Mouse (Mus musculus) urinary bladder, postnatal 10 days (tissue): ENCODE data around the gene Tctn1.

Experiments used
- DNase-seq: peaks from one replicate; pipeline ENCODE4 v3.0.0; 2022; ENCODE audit warnings: low spot score

The Tctn1 gene

DNA sequence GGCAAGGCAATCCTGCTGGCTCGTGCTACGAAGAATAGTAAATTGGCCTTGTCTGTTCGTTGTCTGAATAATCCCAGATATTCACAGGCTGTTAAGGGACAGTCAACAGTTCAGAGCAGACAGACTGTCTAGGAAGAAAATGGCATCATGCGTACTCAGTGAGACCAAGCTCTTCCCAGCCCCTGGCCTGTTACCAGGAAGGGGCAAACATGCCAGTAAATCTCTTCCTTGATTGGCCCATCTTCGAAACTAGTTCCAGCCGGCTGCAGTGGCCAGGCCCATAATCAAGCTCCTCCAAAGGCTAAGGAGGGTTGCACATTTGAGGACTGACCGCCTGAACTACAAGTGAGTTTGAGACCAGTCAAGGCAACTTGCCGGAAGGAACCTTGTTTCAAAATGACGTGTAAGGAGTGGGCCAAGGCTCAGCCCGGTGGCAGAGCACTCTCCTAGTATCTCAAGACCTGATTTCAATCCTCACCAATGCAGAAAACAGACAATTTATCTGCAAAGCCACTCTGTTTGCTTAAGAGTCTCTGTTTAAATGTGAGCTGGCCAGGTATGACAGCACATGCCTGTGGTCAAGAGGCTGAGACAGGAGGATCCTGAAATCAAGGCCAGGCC is 17.6 kb downstream of the Tctn1 start:
- DNase-seq, result no peak

GRCm38 (mm10) chr5:122245186-122245585 is 19.1 kb downstream of the Tctn1 start:
- DNase-seq, result no peak

DNA sequence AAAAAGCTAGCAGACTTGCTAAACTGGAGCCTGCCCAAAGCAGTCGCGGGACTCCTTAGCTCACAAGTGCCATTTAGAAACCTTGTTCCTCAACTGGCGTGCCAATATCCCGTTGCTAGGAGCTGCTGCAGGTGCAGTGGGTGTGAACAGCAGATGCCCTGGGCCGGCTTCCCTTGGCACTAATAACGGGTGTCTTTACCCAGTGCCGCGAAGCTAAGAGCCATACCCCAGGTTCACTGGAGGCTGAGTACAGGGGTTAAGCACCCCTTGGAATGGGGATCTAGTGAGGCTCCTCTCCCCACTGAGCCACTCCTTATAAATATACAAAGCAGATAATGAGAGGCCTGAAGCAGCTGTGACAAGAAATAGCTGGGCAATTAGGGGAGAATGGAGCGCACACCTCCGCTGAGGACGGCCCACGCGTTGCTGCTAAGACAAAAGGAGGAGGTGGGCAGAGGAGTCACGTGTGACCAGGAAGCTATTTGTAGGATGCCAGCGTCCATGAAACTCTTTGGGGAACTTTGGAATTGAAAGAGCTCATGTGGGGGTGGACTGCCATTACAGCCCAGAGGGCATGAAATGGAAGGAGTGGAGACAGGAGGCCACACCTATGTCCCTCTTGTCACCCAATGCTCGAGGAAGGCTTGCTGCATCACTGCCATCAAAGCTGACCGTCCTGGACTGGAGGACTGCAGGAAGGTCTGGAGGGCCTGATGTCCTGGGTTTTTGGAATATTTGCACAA is 20.3 kb downstream of the Tctn1 start:
- no peak for DNase-seq

DNA sequence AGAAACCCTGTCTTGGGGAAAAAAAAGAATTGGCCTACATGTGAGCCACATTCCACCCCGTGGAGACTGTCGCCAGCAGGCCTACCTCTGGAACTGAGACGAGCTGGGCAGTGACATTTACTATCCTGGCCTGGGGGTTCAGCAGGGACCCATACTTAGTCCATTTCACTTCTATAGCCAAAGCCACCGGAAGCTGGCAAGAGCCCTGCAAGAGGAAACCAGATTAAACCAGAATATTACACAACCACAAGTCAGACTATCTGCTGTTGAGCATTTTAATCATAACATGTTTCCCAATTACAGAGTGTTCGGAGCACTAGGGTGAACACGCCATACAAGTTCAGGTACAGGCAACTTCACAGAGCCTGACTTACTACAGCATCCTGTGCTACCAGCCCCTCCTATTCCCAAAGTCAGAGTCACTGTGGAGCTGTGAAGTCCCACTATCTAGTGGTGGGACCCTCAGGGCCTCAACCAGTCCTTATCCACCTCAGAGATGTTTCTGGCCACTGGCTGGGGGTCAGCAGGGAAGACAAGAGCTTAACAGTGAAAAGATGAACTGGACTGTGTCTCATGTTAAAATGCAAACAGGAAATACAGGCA is 21.6 kb downstream of the Tctn1 start:
- DNase-seq, result no peak

- DNase-seq, result no peak
These were observed 23.3 kb downstream of the Tctn1 start for GRCm38 (mm10) chr5:122240989-122241388.

GRCm38 (mm10) chr5:122240521-122240920 is 23.7 kb downstream of the Tctn1 start:
- DNase-seq, result no peak

GRCm38 (mm10) chr5:122239618-122240017 is 24.6 kb downstream of the Tctn1 start:
- DNase-seq, result no peak

DNA sequence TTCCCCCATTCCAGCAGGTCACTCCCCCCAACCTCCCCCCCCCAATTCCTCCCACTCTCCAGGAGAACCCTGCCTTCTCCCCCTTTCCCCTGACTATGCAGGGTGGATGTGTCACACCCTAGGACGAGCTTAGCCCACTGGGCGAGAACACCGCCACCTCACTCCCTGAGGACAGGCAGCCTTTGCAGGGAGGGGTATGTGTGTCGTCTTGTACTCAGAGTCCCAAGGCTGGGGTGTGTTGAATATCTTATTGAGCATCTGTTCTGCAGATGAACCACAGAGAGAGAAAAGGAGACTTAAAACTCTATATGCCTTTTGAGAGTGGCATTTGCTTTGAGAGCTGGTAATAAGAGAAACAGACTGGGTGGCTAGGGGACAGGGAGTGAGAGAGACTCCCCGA is 27.1 kb downstream of the Tctn1 start:
- DNase-seq, result no peak

DNA sequence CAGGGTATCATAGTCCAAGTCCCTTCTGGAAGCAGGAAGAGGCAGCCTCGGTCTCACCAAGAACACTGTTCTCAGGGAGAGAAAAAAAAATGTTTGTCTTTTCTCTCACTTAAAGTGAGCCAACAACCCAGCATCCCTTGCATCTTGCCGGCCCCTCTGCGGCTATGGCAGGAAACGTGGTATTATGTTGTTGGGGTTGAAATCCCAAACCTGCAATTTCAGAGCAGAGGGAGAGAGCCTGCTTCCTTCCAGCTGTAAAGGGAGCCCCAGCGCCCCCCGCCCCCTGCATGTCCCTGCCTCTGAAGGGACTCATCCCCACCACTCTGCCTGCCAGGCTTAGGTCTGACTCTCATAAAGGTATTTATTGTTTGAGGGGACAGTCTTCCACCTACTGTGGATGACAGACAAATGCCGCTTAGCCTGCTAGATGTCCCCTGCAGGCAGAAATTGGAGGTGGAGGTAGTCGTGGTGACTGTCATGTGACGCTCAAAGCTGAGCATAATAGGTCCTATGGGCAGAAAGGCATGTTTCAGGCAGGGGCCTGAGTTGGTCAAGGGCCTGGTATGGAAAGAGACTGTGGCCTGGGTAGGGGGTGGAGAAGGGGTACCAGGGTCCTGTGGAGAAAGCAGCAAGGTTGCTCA is 28.9 kb downstream of the Tctn1 start:
- DNase-seq, result no peak

GRCm38 (mm10) chr5:122234319-122235195 is 29.7 kb downstream of the Tctn1 start:
- no peak for DNase-seq

DNA sequence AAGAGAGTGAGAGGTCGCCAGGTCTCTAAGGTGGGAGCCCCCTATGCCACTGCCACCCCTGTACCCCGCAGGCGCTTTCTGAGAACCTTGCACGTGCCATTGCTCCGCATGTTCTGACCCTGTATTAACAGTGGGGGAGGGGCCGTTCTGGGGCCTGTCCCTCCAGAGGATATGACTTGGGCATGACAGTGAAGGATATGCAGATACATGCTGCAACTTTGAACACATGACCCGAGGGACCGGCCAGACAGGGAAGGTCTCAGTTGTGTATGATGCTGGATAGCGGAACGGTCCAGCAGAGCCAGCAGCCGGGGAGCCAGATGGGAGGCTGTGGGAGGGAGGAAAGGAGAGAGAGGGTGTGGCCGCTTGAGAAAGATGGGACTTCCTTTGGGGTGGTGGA is 30.6 kb downstream of the Tctn1 start:
- no peak for DNase-seq

DNA sequence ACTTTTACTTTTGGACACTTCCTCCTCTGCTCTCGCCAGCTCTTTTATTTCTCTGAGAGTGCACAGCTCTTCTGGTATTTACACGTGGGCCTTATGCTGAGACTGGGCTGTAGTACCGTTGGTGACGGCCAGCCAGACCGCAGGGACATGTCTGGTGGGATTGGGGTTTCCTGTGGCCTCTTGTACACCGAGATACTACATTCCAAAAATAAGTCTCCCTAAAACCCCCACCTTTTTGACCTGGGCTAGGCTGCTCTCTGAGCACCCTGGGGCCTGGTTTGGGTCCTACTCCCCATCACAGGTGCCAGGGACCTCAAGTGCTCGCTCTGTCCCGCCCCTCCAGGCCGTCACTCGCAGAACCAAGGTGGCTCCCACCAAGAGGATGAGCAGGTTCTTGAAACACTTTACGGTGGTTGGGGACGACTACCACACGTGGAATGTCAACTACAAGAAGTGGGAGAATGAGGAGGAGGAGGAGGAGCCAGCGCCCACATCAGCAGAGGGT is 31.1 kb downstream of the Tctn1 start:
- DNase-seq, result no peak

DNA sequence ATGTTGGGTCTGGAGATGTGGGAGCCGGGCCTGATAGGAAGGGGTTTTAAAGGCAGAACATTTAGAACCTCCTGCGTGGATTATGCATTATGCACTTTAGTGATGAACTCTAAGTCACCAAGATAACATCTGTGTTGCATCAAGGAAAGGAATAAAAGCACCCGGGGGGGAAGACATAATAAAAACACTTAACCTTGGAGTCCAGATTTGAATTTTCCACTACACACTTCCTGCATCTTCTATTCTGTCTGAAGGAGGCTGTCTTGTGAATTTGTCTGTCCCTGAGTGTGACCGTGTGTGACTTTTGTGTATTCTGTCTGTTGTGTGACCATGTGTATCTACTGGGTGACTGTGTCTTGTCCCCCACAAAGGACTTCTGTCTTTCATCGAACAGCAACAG is 32.3 kb downstream of the Tctn1 start:
- DNase-seq, result no peak

DNA sequence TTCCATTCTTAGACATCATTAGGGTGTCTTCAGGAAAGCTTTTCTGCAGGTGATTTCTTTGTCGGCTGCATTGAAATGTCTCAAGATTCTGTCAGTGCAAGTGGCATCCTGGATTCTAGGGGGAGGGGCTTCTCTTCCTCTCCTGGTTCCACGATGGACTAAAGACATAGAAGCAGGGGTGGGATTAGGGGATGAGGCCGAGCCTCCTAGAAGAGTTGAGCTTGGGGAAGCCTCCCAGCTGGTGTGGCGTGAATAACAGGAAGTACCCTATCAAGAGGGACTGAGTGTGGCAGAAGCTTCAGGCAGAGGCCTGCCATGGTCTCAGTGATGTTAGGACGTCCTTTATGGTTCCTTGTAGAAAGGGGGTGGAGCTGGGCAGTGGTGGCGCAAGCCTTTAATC is 32.8 kb downstream of the Tctn1 start:
- DNase-seq, result no peak

- DNase-seq, result no peak
These were observed 33.4 kb downstream of the Tctn1 start for GRCm38 (mm10) chr5:122230816-122231215.

GRCm38 (mm10) chr5:122228772-122229171 is 35.5 kb downstream of the Tctn1 start:
- no peak for DNase-seq

DNA sequence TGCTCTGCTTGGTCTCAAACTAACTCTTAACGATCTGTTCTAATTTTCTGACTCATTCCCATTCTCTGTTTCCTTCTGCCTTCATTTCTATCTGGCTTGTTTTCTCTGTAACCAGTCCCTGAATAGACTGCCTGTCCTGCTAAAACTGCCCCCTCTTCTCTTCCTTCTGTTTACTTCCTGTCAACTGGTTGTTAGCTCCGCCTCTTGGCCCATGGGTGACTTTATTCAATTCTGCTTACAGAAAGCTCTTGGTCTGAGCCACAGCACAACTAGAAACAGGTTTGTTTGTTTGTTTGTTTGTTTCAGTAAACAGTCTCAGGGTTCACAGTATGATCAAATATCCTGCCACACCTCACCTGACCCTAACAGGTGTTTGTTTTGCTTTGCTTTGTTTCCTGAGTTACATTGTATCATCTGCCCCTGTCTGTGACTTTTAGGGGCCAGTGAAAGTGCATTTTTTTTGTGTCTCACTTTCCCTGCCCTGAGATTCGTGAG is 35.9 kb downstream of the Tctn1 start:
- no peak for DNase-seq

DNA sequence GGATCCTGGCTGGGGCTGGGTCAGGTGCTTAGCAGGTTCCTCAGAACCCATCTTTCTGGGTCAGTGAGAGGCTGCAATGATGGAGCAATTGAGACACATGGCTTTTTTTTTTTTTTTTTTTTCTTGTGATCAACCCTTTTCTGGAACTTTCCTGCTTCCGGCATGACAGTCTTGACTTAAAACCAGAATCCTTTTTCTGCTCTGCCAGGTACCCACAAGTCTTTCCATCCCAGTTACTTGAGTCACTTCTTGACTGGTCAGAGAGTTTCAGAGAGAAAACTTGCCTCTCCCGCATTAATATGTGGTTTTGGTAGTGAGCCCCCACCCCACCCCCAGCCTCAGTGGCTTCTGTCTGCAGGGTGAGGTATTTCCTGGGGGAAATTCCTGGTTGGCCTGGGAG is 40.0 kb downstream of the Tctn1 start:
- DNase-seq, result no peak

- DNase-seq, result no peak
These were observed 43.2 kb downstream of the Tctn1 start for GRCm38 (mm10) chr5:122221085-122221484.

DNA sequence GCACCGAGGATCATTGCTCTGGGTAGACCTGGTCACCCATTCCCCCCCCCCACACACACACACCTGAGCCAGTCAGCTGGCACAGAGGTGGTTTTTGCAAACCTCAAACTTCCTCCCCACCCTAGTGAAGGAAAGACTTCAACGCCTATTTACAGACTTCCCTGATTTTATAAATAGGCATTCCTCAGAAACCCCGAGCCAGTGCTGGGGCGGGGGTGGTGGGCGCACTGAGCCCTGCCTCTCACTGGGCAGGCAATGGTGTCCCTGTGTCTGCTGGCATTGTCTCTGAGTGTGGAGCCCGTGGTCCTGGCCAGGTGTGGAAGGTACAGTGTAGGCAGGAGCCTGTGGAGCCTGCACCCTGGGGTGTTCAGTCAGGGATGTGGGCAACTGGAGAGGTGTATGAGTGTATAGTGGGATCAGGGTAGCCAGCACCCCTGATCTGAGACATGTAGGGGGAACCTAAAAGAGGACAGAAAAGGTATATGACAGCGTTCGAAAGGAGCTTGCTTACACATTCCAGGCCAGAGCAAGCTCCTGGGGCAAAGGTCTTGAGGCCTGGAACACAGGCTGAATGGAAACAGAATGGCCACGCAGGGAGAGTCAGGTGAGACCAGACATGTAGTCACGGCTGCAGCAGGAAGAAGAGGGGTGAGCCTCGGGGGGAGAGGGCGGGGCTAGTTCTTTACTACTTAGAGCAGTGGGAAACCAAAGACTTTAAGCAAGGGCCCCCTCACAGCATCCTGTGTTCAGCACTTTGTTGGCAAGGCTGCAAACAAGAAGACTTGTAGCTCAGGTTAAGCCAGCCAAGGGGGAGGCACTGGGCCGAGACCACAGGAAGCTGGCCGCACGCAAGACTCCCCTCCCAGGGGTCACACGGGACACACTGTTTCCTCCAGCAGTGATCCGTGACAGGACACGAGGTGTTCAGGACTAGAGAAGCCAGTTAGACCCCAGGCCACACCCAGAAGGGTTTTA is 44.3 kb downstream of the Tctn1 start:
- DNase-seq, result no peak
